Mouse (Mus musculus): ENCODE data around the gene Csnk2b.

- TF ChIP-seq CTCF (IDR thresholded peaks at IDR 0.05; ENCODE audit: low read depth) (no peak), EP300 (IDR thresholded peaks at IDR 0.05; ENCODE audit: low read depth) (no peak)
These were observed 37.8 kb downstream of the Csnk2b start for GRCm38 (mm10) chr17:35083929-35084497.
